Mouse (Mus musculus) heart, adult 2 months (tissue): ENCODE data around the gene Sycn.

Experiments
- CTCF ChIP-seq: fragments of 200-600 bp; IDR thresholded peaks from 2 replicates; pipeline ENCODE4 v1.8.1; 2022; ENCODE audit warnings: antibody characterized with exemption, mild to moderate bottlenecking, moderate library complexity
- EP300 ChIP-seq: fragments of 200-500 bp; IDR thresholded peaks from 2 replicates; pipeline ENCODE4 v1.6.1; 2011; ENCODE audit warnings: low read depth, low read length, control low read depth; ENCODE audit not compliant: insufficient read depth
- POLR2A ChIP-seq: fragments of 200-500 bp; IDR thresholded peaks from 2 replicates; pipeline ENCODE4 v1.6.1; 2011; ENCODE audit warnings: mild to moderate bottlenecking, low read depth, low read length, control low read depth; ENCODE audit not compliant: insufficient read depth

DNA sequence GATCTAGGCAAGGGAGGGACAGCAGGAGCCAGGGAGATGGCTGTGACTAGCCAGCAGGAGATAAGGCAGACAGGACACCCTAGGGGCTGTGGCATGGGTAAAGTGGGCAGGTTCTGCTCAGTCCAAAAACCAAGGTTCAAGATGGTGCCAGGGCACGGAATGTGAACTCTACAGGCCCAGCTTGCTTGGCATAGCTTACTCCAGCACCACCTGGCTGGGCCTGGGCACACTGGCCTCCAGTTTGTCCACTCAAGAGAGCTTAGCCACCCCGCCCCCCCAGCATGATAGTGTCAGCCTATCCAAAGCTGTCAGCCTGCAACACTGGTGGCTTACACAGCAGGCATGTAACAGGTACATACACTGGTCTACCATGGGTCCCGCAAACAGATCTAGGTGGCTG lies 32.6 kb downstream of the Sycn start:
- TF ChIP-seq POLR2A (no peak), EP300 (no peak), CTCF (no peak)
